Mouse (Mus musculus) hindbrain, embryonic 14.5 days (tissue): Measurements from ENCODE around the gene Pdcd5. TPM values are rescaled to one million over a fixed set of nuclear protein-coding genes. Genes with fewer than 3 reads are reported as not detected.

Experiments used
- polyA plus RNA-seq: library from polyadenylated mRNA; unstranded; fragments of >200 nt; fragmentation: Nextera tagmentation; extraction: Ambion mirVana; gene quantifications from 2 replicates; pipeline ENCODE4 v1.2.1, GENCODE M21; 2014

Pdcd5 gene
- polyA plus RNA-seq, 1 experiment from 2014 or later, result 288 TPM

Other genes with a start within 250 kb of the Pdcd5 start
- gene Slc7a9, start 198.7 kb downstream of the Pdcd5 start, polyA plus RNA-seq, result 0.14 TPM in 1 of 2 replicates, not detected in the other
- 0.53 and 0.59 TPM in 2 replicates for gene Tdrd12, start 109.8 kb downstream of the Pdcd5 start, polyA plus RNA-seq
- gene Nudt19, start 91.2 kb downstream of the Pdcd5 start, polyA plus RNA-seq, result 116 and 121 TPM in 2 replicates
- 0.04 and 0.17 TPM in 2 replicates for gene Rgs9bp, start 61.9 kb downstream of the Pdcd5 start, polyA plus RNA-seq
- 18.7 and 21.6 TPM in 2 replicates for gene Ankrd27, start 61.3 kb downstream of the Pdcd5 start, polyA plus RNA-seq
- 57.5 and 61.0 TPM in 2 replicates for gene Dpy19l3, start 106.9 kb upstream of the Pdcd5 start, polyA plus RNA-seq
- gene Zfp507, start 155.5 kb upstream of the Pdcd5 start, polyA plus RNA-seq, result 14.0 and 16.0 TPM in 2 replicates